Mouse (Mus musculus) gastrocnemius, adult 18-20 months (tissue): ENCODE measurements around the gene Mprip. TPM values are rescaled to one million over a fixed set of nuclear protein-coding genes. Genes with fewer than 3 reads are reported as not detected.
"Not testable (repeated sequence)": the region's sequence is repeated elsewhere in the genome, so short reads cannot be mapped to it uniquely, and the experiment has no call there.

Experiments
- DNase-seq: peaks from one replicate; pipeline ENCODE4 v3.0.0; 2021; ENCODE audit warnings: low spot score
- total RNA-seq, 2 experiments: library from RNA; stranded (reverse); gene quantifications; 2 replicates each; pipeline ENCODE4 v1.2.3; 2021

The Mprip gene
- total RNA-seq, 2 experiments from 2014 or later, result 61.2 to 84.0 TPM

DNA sequence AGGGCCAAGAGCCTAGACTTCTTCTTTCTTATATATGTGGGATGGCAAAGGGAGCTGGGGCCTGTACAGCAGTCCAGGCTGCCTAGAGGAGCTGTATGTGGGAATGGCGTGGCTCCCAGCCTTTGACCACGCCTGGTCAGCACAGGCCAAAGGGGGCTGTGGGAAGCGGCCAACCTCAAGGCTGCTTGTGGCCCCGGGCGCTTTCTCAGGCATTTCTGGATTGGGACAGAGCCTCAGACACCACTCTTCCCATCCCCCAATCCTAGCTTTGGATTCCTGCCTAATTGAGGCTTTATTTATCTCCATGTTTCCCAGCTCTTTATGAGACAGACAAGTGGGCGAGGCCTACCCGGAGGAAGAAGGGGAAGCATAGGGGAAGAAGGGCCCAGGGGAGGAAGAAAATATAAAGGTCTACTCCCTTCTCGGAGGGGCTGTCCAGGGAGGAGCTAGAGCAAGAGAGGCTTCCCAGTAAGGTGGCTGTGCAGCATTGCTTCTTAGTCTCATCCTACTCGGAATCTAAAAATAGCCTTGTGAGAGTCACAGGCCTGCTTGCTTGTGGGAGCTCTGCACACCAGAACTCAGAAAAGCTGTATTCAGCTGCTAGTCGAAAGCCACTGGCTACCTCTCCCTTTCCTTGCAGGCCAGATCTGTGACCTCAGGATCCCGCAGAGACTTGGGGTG is 47.0 kb downstream of the Mprip start:
- peak; percentile 74 for DNase-seq

DNA sequence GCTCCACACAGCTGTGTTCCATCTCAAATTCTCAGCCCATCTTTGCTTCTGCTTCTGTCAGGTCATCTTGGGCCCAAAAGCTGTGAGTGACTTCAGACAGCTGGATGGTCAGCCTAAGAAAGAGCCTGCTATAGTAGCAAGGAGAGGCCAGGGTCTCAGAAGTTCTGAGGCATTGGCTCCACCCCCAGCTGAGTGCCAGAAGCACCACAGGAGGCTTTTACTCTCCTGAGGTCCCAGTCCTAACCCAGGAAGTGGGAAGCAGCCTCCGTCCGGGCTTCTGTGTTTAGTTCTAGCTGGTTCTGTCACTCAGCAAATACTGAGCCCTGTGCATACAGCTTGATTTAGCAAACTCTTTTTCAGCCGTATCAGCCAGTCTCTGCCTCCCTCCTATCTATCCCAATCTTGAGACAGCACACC is 54.3 kb downstream of the Mprip start:
- DNase-seq, result no peak

DNA sequence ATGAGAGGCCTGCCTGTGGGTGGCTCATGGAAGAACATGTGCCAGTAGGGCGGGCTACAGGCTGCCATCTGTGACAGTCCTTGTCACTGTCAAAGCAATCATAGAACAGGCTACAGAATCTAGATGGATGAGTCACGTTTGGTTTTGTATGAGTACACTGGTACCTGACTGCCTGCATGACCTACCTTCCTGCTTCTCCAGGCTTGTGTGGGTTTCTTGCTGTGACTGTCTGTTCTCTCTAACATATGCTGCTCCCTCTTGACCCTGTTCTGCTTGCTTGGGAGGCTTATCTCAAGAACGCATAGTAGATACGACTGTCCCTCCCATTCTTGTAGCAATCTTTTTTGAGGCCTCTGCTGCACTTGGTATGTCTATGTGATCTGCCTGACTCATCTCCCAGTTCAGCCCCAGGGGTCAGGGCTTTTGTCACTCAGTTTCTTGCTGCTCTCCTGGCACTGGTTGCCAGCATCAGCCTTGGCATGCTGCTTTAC is 56.7 kb downstream of the Mprip start:
- DNase-seq, result no peak

DNA sequence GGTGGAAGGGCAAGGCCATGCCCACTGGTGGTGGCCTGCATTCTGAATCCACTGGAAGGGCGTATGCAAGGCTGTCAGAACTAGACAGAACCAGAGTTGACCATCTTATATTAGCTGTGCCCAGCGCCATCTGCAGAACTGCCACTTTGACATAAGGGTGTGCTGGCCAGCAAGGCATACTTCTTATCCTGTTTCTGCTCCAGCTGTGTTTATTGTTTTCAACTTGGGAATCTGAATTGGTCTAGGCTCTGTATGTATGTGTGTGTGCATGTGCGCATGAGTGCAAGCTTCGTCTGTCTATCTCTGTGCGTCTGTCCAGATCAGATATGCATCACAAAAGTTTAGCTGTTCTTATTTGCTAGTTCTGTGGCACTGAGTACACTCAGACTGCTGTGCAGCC is 58.1 kb downstream of the Mprip start:
- no peak for DNase-seq

DNA sequence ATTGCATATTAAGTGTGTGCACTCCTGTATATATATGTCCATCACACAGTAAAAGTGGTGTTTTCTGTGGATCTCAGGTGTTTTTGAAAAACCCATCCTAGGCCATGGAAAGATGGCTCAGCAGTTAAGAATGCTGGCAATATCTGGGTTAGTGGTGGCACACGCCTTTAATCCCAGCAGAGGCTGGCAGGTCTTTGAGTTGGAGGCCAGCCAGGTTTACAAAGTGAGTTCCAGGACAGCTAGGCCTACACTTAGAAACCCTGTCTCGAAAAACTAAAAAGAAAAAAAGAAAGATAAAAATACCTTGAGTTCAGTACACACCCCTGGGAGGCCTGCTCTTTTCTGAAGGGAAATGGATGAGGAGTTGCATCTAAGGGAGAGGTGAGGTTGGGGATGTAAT is 60.3 kb downstream of the Mprip start:
- DNase-seq, result peak; percentile 31

DNA sequence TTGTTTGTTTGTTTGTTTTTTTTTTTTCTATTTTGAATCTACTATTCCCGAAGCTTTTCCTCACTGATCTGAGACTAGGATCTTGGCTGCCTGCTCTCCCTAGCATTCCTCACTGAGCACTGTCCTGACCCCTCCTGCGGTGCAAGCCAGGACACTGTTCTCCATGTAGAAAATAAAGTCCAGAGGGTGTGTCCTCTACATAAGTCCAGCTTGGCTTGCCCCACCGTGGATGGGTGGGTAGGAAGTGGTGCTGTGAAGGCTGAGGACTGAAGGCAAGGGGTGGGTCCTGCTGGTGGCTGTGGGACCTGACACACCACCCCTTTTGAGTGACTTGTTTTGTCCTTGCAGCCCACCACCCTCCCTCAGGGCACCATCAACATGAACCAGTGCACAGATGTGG is 66.1 kb downstream of the Mprip start:
- DNase-seq, result no peak

DNA sequence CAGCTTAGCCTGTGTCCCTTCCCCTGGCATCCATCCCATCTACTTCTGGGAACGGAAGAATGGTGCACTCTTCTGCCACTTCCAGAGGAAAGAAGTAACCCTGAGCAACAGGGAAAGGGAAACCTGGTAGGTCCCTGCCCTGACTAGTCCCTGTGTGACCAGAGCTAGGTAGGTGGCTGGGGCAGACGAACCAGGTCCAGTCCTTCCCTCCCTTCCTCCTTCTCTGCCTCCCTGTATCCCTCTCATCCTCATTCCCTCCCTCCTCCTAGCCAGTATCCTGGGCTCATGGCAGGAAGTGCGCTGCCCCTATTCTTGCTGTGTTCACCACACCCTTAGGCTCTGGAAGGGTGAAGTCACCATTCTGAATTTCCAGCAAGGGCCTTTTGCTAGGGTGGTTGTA is 70.7 kb downstream of the Mprip start:
- DNase-seq, result no peak

DNA sequence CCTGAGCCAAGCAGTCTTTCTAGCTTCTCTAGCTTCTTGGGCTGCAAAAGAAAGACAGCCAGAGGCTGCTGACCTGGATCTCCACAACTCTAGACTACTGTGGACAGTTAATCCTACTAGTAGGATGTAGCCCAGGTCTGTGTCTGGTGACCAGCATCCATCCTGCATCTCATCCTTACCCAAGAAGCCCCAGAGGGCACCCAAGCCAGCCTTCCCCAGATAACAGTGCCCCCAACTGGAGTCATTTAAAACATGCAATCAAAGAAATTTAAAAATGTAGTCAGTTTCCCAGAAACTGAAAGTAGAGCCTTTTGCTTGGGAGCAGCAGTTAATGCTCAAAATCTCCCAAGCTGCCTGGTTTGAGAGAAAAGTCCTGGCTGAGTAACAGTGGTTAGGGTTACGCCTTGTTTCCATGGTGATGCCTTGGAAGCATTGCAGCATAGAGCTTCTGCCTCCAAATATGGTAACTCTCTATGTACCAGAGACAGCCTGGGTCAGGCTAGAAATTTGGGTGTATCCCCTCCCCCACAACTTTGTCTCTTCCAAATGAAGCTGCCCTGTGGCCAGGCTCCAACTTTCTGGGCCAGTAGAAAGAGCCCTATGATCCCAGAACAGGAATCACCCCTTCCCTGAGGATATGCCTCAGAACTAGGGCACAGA is 71.4 kb downstream of the Mprip start:
- DNase-seq, result peak; percentile 84

DNA sequence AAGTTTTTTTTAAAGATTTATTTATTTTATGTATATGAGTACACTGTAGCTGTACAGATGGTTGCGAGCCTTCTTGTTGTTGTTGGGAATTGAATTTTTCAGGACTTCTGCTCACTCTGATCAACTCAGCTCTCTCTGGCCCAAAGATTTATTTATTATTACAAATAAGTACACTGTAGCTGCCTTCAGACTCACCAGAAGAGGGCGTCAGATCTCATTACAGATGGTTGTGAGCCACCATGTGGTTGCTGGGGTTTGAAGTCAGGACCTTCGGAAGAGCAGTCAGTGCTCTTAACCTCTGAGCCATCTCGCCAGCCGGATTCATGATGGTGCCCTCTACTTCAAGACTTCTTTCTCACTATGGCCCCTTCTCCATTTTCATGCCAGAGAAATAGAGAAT is 72.5 kb downstream of the Mprip start:
- DNase-seq, result not testable (repeated sequence)

DNA sequence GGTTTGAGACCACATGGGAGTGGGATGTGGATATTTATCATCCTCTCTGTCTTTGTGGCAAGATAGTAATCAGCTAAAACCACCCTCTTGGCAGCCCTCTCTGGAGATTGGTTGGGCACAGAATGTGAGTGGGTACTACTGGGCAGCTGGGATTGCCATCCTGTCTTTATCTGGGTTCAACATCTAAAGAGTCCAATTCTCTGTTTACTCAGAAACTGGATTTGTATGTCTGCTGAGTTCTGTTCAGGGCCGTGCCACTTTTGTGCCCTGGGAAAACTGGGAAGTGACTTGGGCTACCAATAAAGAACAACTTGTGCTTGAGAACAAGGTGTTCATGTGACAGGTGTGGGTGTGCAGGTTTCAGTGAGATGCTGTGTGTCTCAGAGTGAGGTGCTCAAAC is 73.2 kb downstream of the Mprip start:
- DNase-seq, result no peak

DNA sequence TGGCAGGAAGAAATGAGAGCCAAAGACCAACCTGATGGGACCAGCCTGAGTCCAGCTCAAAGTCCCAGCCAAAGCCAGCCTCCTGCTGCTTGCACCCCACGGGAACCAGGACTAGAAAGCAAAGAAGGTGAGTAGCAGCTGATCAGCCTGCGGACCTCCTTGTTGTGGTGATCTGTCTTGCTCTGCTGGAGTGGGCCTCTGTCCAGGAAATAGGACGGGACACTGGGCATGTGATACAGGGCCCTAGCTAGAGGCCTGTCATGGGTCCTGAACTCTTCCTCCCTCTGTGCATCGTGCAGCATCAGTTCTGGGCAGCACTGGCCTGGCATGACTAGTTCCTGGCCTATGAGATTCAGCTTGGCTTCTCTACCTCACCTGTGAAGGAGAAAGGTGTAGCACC is 74.8 kb downstream of the Mprip start:
- not testable (repeated sequence) for DNase-seq

DNA sequence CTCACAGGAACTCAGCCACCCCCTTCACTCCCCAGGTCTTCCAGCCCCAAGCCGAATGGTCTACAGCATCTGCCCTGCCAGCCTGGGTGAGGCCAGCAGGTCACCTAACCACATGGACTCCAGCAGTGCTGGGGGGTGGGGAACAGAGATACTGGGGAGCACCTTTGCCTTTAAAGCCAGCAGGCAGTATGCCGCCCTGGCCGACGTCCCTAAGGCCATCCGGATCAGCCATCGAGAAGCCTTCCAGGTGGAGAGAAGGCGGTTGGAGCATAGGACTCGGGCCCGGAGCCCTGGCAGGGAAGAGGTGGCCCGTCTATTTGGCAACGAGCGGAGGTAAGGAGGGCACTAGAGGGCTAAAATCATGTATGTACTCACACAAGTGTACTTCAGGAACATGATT is 76.1 kb downstream of the Mprip start:
- DNase-seq, result no peak

DNA sequence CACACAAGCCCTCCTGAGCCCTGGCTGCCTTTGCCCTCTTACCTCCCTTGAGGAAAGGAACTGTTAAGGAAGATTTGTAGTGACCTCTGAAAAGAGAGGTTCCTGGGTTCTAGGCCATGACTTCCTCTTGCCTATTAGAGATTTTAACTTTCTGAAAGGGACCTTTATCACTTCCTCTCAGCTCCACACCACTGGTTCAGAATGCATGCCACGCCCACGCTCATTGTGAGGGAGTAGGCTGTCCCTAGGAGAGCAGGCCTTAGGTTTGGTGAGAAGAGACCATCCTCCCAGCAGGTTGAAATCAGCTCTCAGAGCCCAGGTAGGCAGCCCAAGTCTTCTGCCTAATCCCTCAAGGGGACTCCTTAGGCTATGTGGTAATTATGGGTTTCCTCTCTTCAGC is 78.9 kb downstream of the Mprip start:
- no peak for DNase-seq

DNA sequence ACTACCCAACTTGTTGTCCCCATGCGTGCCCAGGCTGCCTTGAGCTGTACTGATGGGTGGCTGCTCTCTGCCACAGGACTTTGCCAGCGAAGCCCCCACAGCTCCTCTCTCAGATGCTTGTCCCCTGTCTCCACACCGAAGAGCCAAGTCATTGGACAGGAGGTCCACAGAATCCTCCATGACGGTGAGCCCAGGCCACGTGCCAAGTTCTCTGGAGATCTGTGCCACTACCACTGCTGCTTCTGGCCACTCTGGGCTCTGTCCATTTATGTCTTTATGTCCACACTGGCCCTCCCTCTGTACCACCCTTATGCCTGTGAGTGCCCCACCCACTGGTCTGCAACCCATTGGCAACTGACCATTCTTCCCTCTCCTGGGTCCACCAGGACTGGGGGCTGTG is 80.8 kb downstream of the Mprip start:
- no peak for DNase-seq

DNA sequence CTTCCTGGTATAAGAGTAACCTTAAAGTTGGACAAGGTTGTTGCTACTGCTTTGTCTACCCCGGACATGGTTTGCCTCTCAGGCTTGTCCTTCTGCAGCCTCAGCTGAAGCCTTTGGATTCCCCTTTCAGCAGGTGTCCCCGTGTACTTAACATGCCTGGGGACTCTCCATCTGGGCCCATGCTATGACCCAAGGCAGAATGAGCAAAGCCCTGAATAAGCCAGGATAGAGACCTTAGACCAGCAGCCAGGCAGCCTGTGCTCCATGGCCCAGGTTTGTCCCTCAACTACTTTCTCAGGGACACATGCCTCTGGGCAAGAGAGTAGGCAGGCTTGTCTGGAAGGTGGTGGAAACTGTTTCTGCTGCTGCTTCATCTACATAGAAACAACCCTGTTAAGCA is 82.2 kb downstream of the Mprip start:
- DNase-seq, result no peak

DNA sequence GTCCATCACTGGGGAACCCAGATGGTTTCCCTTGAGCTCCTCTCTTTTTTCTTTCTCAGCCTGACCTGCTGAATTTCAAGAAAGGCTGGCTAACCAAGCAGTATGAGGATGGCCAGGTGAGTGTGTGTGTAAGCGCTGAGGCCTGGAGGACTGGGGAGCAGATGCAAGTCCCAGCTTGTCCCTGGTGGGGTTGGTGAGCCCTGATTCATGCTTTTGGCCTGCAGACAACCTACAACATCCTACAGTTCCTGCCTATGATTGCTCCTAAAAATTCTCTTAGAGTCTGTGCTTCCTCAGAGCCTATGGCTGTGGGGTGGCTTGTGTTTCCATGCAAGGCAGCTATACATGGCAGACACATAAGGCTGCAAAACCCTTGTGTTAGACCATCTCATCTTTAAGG is 82.6 kb downstream of the Mprip start:
- no peak for DNase-seq

DNA sequence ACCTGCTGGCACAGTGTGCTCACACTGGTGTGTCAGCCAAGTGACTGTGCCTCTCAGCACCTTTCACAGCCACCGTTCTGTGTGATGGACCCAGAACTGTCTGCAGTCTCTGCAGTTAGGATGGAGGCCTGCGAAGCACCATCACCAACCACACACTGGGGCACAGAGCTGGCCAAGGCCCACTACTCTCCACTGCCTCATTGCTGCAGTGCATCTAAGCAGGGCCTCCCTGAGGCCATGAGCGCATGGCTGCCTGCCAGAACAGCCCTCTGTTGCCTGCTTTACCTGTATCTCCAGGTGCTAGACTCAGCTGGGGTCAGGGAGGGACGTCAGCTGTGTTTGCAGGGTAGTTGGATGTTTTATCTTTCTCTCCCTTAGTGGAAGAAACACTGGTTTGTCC is 83.3 kb downstream of the Mprip start:
- no peak for DNase-seq

DNA sequence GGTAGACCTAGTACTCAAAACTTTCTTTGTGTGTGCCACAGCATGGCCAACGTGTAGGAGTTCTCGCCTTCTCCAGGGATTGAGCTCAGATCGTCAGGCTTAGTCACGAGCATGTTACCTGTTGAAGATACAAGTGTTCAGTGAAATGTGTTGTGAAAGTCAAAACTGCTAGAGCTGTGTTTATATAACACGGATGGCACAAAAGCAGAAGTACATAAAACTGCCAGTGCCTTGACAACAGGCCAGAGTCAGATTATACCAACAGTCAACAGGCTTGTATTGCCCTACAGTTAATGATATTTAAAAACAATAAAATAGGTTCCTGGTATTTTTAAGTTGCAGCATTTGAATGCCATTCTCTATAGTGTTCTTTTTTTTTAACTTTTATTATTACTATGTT is 84.7 kb downstream of the Mprip start:
- DNase-seq, result no peak

DNA sequence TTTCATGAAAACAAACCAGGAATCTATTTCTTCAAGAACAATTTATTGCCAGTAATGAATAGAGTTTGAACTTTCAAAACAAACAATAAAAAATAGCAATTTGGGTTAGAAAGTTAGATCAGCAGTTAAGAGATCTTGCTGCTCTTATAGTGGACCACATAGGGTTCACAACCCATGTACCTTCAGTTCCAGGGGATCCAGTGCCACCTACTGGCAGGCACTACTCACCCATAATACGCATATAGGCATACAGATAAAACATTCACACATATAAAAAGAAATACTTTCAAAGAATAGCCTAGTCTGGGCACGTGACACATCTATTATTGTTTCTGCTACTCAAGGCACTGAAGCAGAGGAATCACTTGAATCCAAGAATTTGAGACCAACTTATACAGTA is 85.5 kb downstream of the Mprip start:
- DNase-seq, result peak; percentile 59

DNA sequence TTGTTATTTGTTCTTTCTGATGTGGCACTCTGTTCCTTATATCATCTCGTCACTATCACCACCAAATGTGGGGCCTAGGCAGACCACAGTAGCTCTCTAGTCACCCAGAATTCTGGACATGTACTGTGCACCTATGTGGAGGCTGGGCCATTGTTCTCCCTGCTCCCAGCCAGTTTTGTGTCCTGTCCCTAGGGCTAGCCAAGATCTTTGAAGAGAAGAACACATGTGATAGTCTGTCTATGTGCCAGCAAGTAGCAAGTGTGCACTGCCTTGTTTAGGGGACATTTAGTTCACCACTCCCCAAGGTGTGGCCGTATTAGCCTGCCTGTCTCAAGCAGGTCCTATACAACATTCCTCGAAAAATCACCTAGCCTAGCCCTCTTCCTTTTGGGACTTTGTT is 87.9 kb downstream of the Mprip start:
- DNase-seq, result no peak

DNA sequence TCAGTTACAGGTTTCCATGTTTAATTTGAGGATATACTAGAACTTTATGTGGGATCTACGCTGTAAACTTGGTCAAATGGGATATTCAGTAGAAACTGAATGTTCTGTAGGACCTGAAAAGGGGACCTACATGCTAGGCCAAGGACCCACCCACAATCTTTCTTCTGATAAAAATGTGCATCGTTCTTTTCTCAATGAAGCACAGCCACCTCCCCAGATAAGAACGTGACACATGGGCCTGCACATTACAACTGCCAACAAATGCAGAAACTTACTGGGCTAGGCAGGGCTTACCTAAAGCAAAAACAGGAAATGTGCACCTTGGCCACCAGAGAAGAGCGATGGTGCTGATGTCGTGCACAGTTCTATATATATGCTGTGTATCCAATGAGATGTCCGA is 93.4 kb downstream of the Mprip start:
- no peak for DNase-seq

DNA sequence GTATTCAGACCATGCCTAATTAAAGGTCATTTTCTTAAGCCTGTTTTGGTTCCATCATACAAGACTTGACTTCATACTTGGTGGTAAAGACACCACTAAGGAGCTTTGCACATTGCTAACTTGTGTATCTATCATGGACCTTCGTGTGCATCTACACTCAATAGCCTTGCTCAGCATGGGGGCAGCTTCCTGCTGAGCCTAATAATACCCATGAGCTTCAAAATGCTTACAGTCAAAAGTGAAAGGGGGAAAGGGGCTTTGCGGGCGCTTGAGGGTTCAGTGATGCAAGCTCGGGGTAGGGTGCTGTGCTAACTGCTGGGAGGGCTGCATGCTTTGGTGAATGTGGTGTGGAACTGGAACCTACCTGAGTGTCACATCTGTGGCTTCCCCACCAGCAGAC is 95.2 kb downstream of the Mprip start:
- no peak for DNase-seq

DNA sequence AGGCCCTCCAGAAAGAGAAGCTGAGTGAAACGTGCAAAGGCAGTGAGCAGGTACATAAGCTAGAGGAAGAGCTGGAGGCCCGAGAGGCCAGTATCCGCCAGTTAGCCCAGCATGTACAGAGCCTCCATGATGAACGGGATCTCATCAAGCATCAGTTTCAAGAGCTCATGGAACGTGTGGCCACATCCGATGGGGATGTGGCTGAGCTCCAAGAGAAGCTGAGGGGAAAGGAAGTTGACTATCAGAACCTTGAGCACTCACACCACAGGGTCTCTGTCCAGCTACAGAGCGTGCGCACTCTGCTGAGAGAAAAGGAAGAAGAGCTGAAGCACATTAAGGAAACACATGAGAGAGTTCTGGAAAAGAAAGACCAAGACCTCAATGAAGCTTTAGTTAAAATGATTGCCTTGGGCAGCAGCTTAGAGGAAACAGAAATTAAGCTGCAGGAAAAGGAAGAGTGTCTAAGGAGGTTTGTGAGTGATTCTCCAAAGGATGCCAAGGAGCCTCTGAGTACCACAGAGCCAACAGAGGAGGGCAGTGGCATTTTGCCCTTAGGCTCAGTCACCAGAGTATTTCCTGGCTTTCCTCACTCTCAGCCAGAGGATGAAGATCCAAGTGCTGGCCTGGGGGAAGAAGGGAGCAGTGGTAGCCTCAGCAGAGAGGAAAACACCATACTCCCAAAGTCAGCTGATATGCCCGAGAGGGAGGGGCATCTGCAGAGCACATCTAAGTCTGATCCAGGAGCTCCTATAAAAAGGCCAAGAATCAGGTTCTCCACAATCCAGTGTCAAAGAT is 97.3 kb downstream of the Mprip start:
- DNase-seq, result no peak
